ENCODE assay signal across 8 mouse cellular contexts in genomic region chr2:39004372-39004771, GRCm38 (mm10). TPM values are rescaled to one million over a fixed set of nuclear protein-coding genes. Genes with fewer than 3 reads are reported as not detected.
DNase-seq lines count a peak whose midpoint lies in the region; ATAC-seq and TF ChIP-seq lines count a peak whose summit lies in the region.

No protein-coding gene starts in this region.

- no peaks in the 10 kb centered on the region for H3K27me3 ChIP-seq in hindbrain, embryonic 12.5 days
- no peaks in the 10 kb centered on the region for H3K27me3 ChIP-seq in lung, postnatal 0 days (replicated peaks; ENCODE audit: insufficient read depth, low read length)
- no peaks in the 10 kb centered on the region for H3K27me3 ChIP-seq in stomach, embryonic 14.5 days (ENCODE audit: control insufficient read depth, insufficient read depth, low read length)

- peak; percentile 64 for DNase-seq in CD4-positive, CD25-positive, alpha-beta regulatory T cell, adult 2 months (ENCODE audit: low read depth, low spot score)
- peak; percentile 41 to 44 for DNase-seq in spleen, postnatal 10 days (ENCODE audit: low spot score in 2 of 2)
- DNase-seq in spleen, postnatal 36 days (ENCODE audit: low spot score in 2 of 2) = no peak
- DNase-seq in lung, postnatal 0 days (ENCODE audit: low spot score) = peak; percentile 69
- DNase-seq in left cerebral cortex, adult 8-10 months (ENCODE audit: low spot score in 2 of 2) = no peak

- 2% methylated on average over 11 of the region's 11 CpGs for WGBS in hindbrain, embryonic 12.5 days
- WGBS in lung, postnatal 0 days = 1% methylated on average over 11 of the region's 11 CpGs
- WGBS in stomach, embryonic 14.5 days = under 1% methylated on average over 11 of the region's 11 CpGs

- H3K4me3 ChIP-seq in hindbrain, embryonic 12.5 days = peak overlapping the region; percentile 76
- H3K4me3 ChIP-seq in lung, postnatal 0 days (ENCODE audit: low read depth, low read length) = peak overlapping the region; percentile 71
- peak overlapping the region; percentile 77 for H3K4me3 ChIP-seq in stomach, embryonic 14.5 days (ENCODE audit: low read depth, low read length)

- H3K9me3 ChIP-seq in hindbrain, embryonic 12.5 days (replicated peaks) = no peaks in the 10 kb centered on the region
- H3K9me3 ChIP-seq in lung, postnatal 0 days (ENCODE audit: low read length) = no peaks in the 10 kb centered on the region
- H3K9me3 ChIP-seq in stomach, embryonic 14.5 days (ENCODE audit: control insufficient read depth, low read depth, low read length) = no peaks in the 10 kb centered on the region

- no peak for ATAC-seq in CD4-positive, CD25-positive, alpha-beta regulatory T cell, adult 4 months
- ATAC-seq in hindbrain, embryonic 12.5 days (ENCODE audit: low FRiP score) = 0 out of 2 replicates have a peak, but pooled peaks have one; percentile 4
- peak; percentile 4 for ATAC-seq in lung, postnatal 0 days
- no peak for ATAC-seq in stomach, embryonic 14.5 days (ENCODE audit: insufficient number of reproducible peaks, insufficient read depth, low FRiP score, low read depth)

- H3K4me2 ChIP-seq in hindbrain, embryonic 12.5 days (replicated peaks) = peak overlapping the region; percentile 81
- peak overlapping the region; percentile 74 for H3K4me2 ChIP-seq in lung, postnatal 0 days (replicated peaks; ENCODE audit: low read depth, low read length)
- H3K4me2 ChIP-seq in stomach, embryonic 14.5 days (replicated peaks; ENCODE audit: low read depth, low read length) = peak overlapping the region; percentile 94

- no peak for TF ChIP-seq CTCF in lung, postnatal 0 days (IDR thresholded peaks at IDR 0.05)

- H3K36me3 ChIP-seq in hindbrain, embryonic 12.5 days = peaks cover 43% of the 10 kb centered on the region
- peaks cover 9% of the 10 kb centered on the region for H3K36me3 ChIP-seq in lung, postnatal 0 days (ENCODE audit: insufficient read depth, low read length)
- peaks cover 42% of the 10 kb centered on the region for H3K36me3 ChIP-seq in stomach, embryonic 14.5 days (ENCODE audit: control insufficient read depth, insufficient read depth, low read length)

- H3K9ac ChIP-seq in hindbrain, embryonic 12.5 days = peak overlapping the region; percentile 94
- peak overlapping the region; percentile 73 for H3K9ac ChIP-seq in lung, postnatal 0 days (replicated peaks; ENCODE audit: low read depth)
- peak overlapping the region; percentile 92 for H3K9ac ChIP-seq in stomach, embryonic 14.5 days (replicated peaks; ENCODE audit: low read depth, low read length)

- peak overlapping the region; percentile 91; the same call in 1 of the 2 replicates for H3K27ac ChIP-seq in hindbrain, embryonic 12.5 days
- peak overlapping the region; percentile 86 for H3K27ac ChIP-seq in lung, postnatal 0 days (ENCODE audit: low read length)
- H3K27ac ChIP-seq in stomach, embryonic 14.5 days (ENCODE audit: low read length) = peak overlapping the region; percentile 83; the same call in 1 of the 2 replicates

- H3K4me1 ChIP-seq in hindbrain, embryonic 12.5 days = peaks cover 42% of the 10 kb centered on the region
- H3K4me1 ChIP-seq in lung, postnatal 0 days (ENCODE audit: insufficient read depth, low read depth, low read length) = peaks cover 26% of the 10 kb centered on the region
- H3K4me1 ChIP-seq in stomach, embryonic 14.5 days (ENCODE audit: control insufficient read depth, insufficient read depth, low read length) = peaks cover 27% of the 10 kb centered on the region

- TF ChIP-seq EP300 in lung, postnatal 0 days (IDR thresholded peaks at IDR 0.05) = no peak

RNA-seq across cellular contexts. Expression of gene Arpc5l, which starts 0.8 kb away (rescaled TPM):
- 100 to 1,000 TPM; 101 to 124 TPM for polyA plus RNA-seq in CD4-positive, CD25-positive, alpha-beta regulatory T cell, adult 4 months (2017; shearing (Covaris generic))
- 127 and 129 TPM in 2 replicates for polyA plus RNA-seq in hindbrain, embryonic 12.5 days (2016; fragmentation: Nextera tagmentation; extraction: Ambion mirVana)
- 91.3 and 93.7 TPM in 2 replicates for polyA plus RNA-seq in lung, postnatal 0 days (2015; fragmentation: Nextera tagmentation; extraction: Ambion mirVana)
- 119 and 124 TPM in 2 replicates for polyA plus RNA-seq in stomach, embryonic 14.5 days (2014; fragmentation: Nextera tagmentation; extraction: Ambion mirVana)
- total RNA-seq in left cerebral cortex, adult 8-10 months (2022) = 10 to 100 TPM; 89.2 to 98.8 (median 93.9) TPM

RNA-seq across cellular contexts. Expression of gene Rpl35, which starts 1.1 kb away (rescaled TPM):
- polyA plus RNA-seq in CD4-positive, CD25-positive, alpha-beta regulatory T cell, adult 4 months (2017; shearing (Covaris generic)) = 1,000 to 10,000 TPM; 1,861 to 2,080 TPM
- 899 and 939 TPM in 2 replicates for polyA plus RNA-seq in hindbrain, embryonic 12.5 days (2016; fragmentation: Nextera tagmentation; extraction: Ambion mirVana)
- polyA plus RNA-seq in lung, postnatal 0 days (2015; fragmentation: Nextera tagmentation; extraction: Ambion mirVana) = 675 and 704 TPM in 2 replicates
- 1,103 and 1,116 TPM in 2 replicates for polyA plus RNA-seq in stomach, embryonic 14.5 days (2014; fragmentation: Nextera tagmentation; extraction: Ambion mirVana)
- 100 to 1,000 TPM; 259 to 303 (median 283) TPM for total RNA-seq in left cerebral cortex, adult 8-10 months (2022)

RNA-seq across cellular contexts. Expression of gene Wdr38, which starts 7.1 kb away (rescaled TPM):
- polyA plus RNA-seq in CD4-positive, CD25-positive, alpha-beta regulatory T cell, adult 4 months (2017; shearing (Covaris generic)) = 1 to 10 TPM in 1 of 2 experiments, under 1 TPM in 1; 0.81 to 1.0 TPM
- polyA plus RNA-seq in hindbrain, embryonic 12.5 days (2016; fragmentation: Nextera tagmentation; extraction: Ambion mirVana) = 2.1 and 2.2 TPM in 2 replicates
- polyA plus RNA-seq in lung, postnatal 0 days (2015; fragmentation: Nextera tagmentation; extraction: Ambion mirVana) = 2.6 and 3.1 TPM in 2 replicates
- 1.1 and 1.8 TPM in 2 replicates for polyA plus RNA-seq in stomach, embryonic 14.5 days (2014; fragmentation: Nextera tagmentation; extraction: Ambion mirVana)
- under 1 TPM; 0.30 to 0.72 (median 0.65) TPM for total RNA-seq in left cerebral cortex, adult 8-10 months (2022)

Comparison
In these comparisons a context has a peak if more than half of its experiments do, and no peak if none do; other contexts are left out.
1. DNase-seq: peak in CD4-positive, CD25-positive, alpha-beta regulatory T cell, adult 2 months (single experiment), spleen, postnatal 10 days (2 of 2) and lung, postnatal 0 days (single experiment); none in spleen, postnatal 36 days (0 of 2) and left cerebral cortex, adult 8-10 months (0 of 2).
2. ATAC-seq: peak in hindbrain, embryonic 12.5 days (single experiment) and lung, postnatal 0 days (single experiment); none in CD4-positive, CD25-positive, alpha-beta regulatory T cell, adult 4 months (single experiment) and stomach, embryonic 14.5 days (single experiment).
3. Peak in every context shown above with its lines, with median percentiles within 50 percentile points of each other: H3K27ac ChIP-seq, H3K4me2 ChIP-seq, H3K4me3 ChIP-seq and H3K9ac ChIP-seq.